Mouse (Mus musculus): ENCODE data around the gene Krt18. TPM values are rescaled to one million over a fixed set of nuclear protein-coding genes. Genes with fewer than 3 reads are reported as not detected.

Krt18 gene
- 1.9 TPM for polyA plus RNA-seq (2015; fragmentation: Illumina TruSeq; extraction: RNeasy Lipid Tissue Mini Kit (QIAGEN cat#74804); ENCODE audit: low read depth, low replicate concordance)

GRCm38 (mm10) chr15:102028040-102028439 is at the start of gene Krt18:
Gene Krt18, plus strand, starts transcription at chr15:102028180.

DNA sequence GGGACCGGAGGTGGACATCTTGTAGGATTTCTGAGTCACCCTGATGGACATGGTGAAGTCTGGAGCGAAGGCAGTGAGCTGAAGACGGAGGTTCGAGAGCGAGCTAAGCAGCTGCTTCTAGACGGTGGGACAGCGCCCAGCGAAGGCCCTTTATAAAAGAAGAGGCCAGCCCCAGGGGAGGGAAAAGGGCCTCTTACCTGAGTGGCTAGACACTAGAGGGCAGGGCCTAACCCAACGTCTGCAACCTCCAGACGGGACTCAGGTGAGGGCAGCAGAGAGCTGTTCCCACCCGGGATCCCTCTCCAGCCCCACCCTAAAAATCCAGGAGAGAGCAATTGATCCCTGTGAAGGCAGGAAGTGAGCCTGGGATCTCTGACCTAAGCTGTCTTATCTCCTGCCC is 23.8 kb upstream of the Krt18 start, which contains the start of gene Krt8:
TSS of gene Krt8 (minus strand) at position 294 of the 400 bp plus-strand sequence.

GRCm38 (mm10) chr15:102073559-102074069 is 45.6 kb downstream of the Krt18 start, which contains the start of gene Eif4b:
Gene Eif4b, plus strand, starts transcription at chr15:102073773.

Other genes starting within 250 kb of the Krt18 start
- not detected for gene Krt72, start 241.7 kb upstream of the Krt18 start, polyA plus RNA-seq (2015; fragmentation: Illumina TruSeq; extraction: RNeasy Lipid Tissue Mini Kit (QIAGEN cat#74804); ENCODE audit: low read depth, low replicate concordance)
- 0.88 TPM for gene Krt73, start 225.8 kb upstream of the Krt18 start, polyA plus RNA-seq (2015; fragmentation: Illumina TruSeq; extraction: RNeasy Lipid Tissue Mini Kit (QIAGEN cat#74804); ENCODE audit: low read depth, low replicate concordance)
- 0.65 TPM for gene Krt2, start 210.0 kb upstream of the Krt18 start, polyA plus RNA-seq (2015; fragmentation: Illumina TruSeq; extraction: RNeasy Lipid Tissue Mini Kit (QIAGEN cat#74804); ENCODE audit: low read depth, low replicate concordance)
- 5.6 TPM for gene Krt1, start 177.4 kb upstream of the Krt18 start, polyA plus RNA-seq (2015; fragmentation: Illumina TruSeq; extraction: RNeasy Lipid Tissue Mini Kit (QIAGEN cat#74804); ENCODE audit: low read depth, low replicate concordance)
- 6.7 TPM for gene Krt77, start 158.5 kb upstream of the Krt18 start, polyA plus RNA-seq (2015; fragmentation: Illumina TruSeq; extraction: RNeasy Lipid Tissue Mini Kit (QIAGEN cat#74804); ENCODE audit: low read depth, low replicate concordance)
- gene Krt76, start 135.3 kb upstream of the Krt18 start, polyA plus RNA-seq (2015; fragmentation: Illumina TruSeq; extraction: RNeasy Lipid Tissue Mini Kit (QIAGEN cat#74804); ENCODE audit: low read depth, low replicate concordance): not detected
- gene Krt4, start 103.4 kb upstream of the Krt18 start, polyA plus RNA-seq (2015; fragmentation: Illumina TruSeq; extraction: RNeasy Lipid Tissue Mini Kit (QIAGEN cat#74804); ENCODE audit: low read depth, low replicate concordance): not detected
- not detected for gene Krt79, start 87.9 kb upstream of the Krt18 start, polyA plus RNA-seq (2015; fragmentation: Illumina TruSeq; extraction: RNeasy Lipid Tissue Mini Kit (QIAGEN cat#74804); ENCODE audit: low read depth, low replicate concordance)
- gene Krt78, start 73.9 kb upstream of the Krt18 start, polyA plus RNA-seq (2015; fragmentation: Illumina TruSeq; extraction: RNeasy Lipid Tissue Mini Kit (QIAGEN cat#74804); ENCODE audit: low read depth, low replicate concordance): not detected
- gene Krt8, start 23.7 kb upstream of the Krt18 start, polyA plus RNA-seq (2015; fragmentation: Illumina TruSeq; extraction: RNeasy Lipid Tissue Mini Kit (QIAGEN cat#74804); ENCODE audit: low read depth, low replicate concordance): 0.91 TPM
- 110 TPM for gene Eif4b, start 45.6 kb downstream of the Krt18 start, polyA plus RNA-seq (2015; fragmentation: Illumina TruSeq; extraction: RNeasy Lipid Tissue Mini Kit (QIAGEN cat#74804); ENCODE audit: low read depth, low replicate concordance)
- gene Tns2, start 72.2 kb downstream of the Krt18 start, polyA plus RNA-seq (2015; fragmentation: Illumina TruSeq; extraction: RNeasy Lipid Tissue Mini Kit (QIAGEN cat#74804); ENCODE audit: low read depth, low replicate concordance): 20.3 TPM
- 141 TPM for gene Spryd3, start 108.1 kb downstream of the Krt18 start, polyA plus RNA-seq (2015; fragmentation: Illumina TruSeq; extraction: RNeasy Lipid Tissue Mini Kit (QIAGEN cat#74804); ENCODE audit: low read depth, low replicate concordance)
- gene Igfbp6, start 116.2 kb downstream of the Krt18 start, polyA plus RNA-seq (2015; fragmentation: Illumina TruSeq; extraction: RNeasy Lipid Tissue Mini Kit (QIAGEN cat#74804); ENCODE audit: low read depth, low replicate concordance): 61.4 TPM
- 0.19 TPM for gene Soat2, start 122.3 kb downstream of the Krt18 start, polyA plus RNA-seq (2015; fragmentation: Illumina TruSeq; extraction: RNeasy Lipid Tissue Mini Kit (QIAGEN cat#74804); ENCODE audit: low read depth, low replicate concordance)
- gene Zfp740, start 175.1 kb downstream of the Krt18 start, polyA plus RNA-seq (2015; fragmentation: Illumina TruSeq; extraction: RNeasy Lipid Tissue Mini Kit (QIAGEN cat#74804); ENCODE audit: low read depth, low replicate concordance): 47.4 TPM
- 22.9 TPM for gene Csad, start 176.5 kb downstream of the Krt18 start, polyA plus RNA-seq (2015; fragmentation: Illumina TruSeq; extraction: RNeasy Lipid Tissue Mini Kit (QIAGEN cat#74804); ENCODE audit: low read depth, low replicate concordance)
- 1.1 TPM for gene Itgb7, start 203.8 kb downstream of the Krt18 start, polyA plus RNA-seq (2015; fragmentation: Illumina TruSeq; extraction: RNeasy Lipid Tissue Mini Kit (QIAGEN cat#74804); ENCODE audit: low read depth, low replicate concordance)
- 7.9 TPM for gene Rarg, start 229.3 kb downstream of the Krt18 start, polyA plus RNA-seq (2015; fragmentation: Illumina TruSeq; extraction: RNeasy Lipid Tissue Mini Kit (QIAGEN cat#74804); ENCODE audit: low read depth, low replicate concordance)
- gene Gm9918, start 242.4 kb downstream of the Krt18 start, polyA plus RNA-seq (2015; fragmentation: Illumina TruSeq; extraction: RNeasy Lipid Tissue Mini Kit (QIAGEN cat#74804); ENCODE audit: low read depth, low replicate concordance): not detected

All from brain, adult 10 weeks (tissue).